Comparison of ENCODE assay signal across 10 mouse cellular contexts in genomic region chr8:93010286-93010685, GRCm38 (mm10). TPM values are rescaled to one million over a fixed set of nuclear protein-coding genes. Genes with fewer than 3 reads are reported as not detected.
DNase-seq lines count a peak whose midpoint lies in the region; ATAC-seq lines count a peak whose summit lies in the region.
"Had no signal": no experiment of that assay in that cellular context is flagged by ENCODE, and none has a peak within 500 bp of the region (broad histone marks: within the 10 kb centered on the region; RNA-seq: fewer than 3 reads in every experiment).

No protein-coding gene starts in this region.

- no peak overlapping the region for H3K4me2 ChIP-seq in forebrain, embryonic 16.5 days (ENCODE audit: low read length)
- no peak overlapping the region for H3K4me2 ChIP-seq in neural tube, embryonic 15.5 days
- H3K4me2 ChIP-seq: heart, embryonic 15.5 days; neural tube, embryonic 12.5 days had no signal

- DNase-seq in forebrain, embryonic 10.5 days (ENCODE audit: extremely low spot score, low spot score) = peak; percentile 27
- peak; percentile 33 for DNase-seq in neural tube, embryonic 10.5 days (ENCODE audit: extremely low spot score, low spot score)
- peak; percentile 45 to 63 for DNase-seq in kidney, postnatal 36 days
- DNase-seq in ovary, adult 18-20 months (ENCODE audit: low spot score) = no peak

- H3K4me1 ChIP-seq in forebrain, embryonic 10.5 days = no peaks in the 10 kb centered on the region
- H3K4me1 ChIP-seq in forebrain, embryonic 16.5 days (replicated peaks; ENCODE audit: control insufficient read depth, insufficient read depth, low read length) = no peaks in the 10 kb centered on the region
- no peaks in the 10 kb centered on the region for H3K4me1 ChIP-seq in neural tube, embryonic 15.5 days
- H3K4me1 ChIP-seq: heart, embryonic 15.5 days; neural tube, embryonic 12.5 days had no signal

- H3K27me3 ChIP-seq in forebrain, embryonic 10.5 days (ENCODE audit: poor library complexity, severe bottlenecking) = no peaks in the 10 kb centered on the region
- H3K27me3 ChIP-seq in forebrain, embryonic 16.5 days (replicated peaks; ENCODE audit: control insufficient read depth, insufficient read depth, low read length) = no peaks in the 10 kb centered on the region
- H3K27me3 ChIP-seq in neural tube, embryonic 15.5 days (replicated peaks) = no peaks in the 10 kb centered on the region
- H3K27me3 ChIP-seq: heart, embryonic 15.5 days; neural tube, embryonic 12.5 days had no signal

- no peaks in the 10 kb centered on the region for H3K9me3 ChIP-seq in forebrain, embryonic 10.5 days
- H3K9me3 ChIP-seq in forebrain, embryonic 16.5 days (ENCODE audit: control insufficient read depth, low read length) = no peaks in the 10 kb centered on the region
- no peaks in the 10 kb centered on the region for H3K9me3 ChIP-seq in neural tube, embryonic 15.5 days (replicated peaks)
- H3K9me3 ChIP-seq: heart, embryonic 15.5 days; neural tube, embryonic 12.5 days had no signal

- no peaks in the 10 kb centered on the region for H3K36me3 ChIP-seq in forebrain, embryonic 10.5 days (replicated peaks)
- H3K36me3 ChIP-seq in forebrain, embryonic 16.5 days (ENCODE audit: control insufficient read depth, insufficient read depth) = no peaks in the 10 kb centered on the region
- no peaks in the 10 kb centered on the region for H3K36me3 ChIP-seq in neural tube, embryonic 15.5 days
- H3K36me3 ChIP-seq: heart, embryonic 15.5 days; neural tube, embryonic 12.5 days had no signal

- WGBS in forebrain, embryonic 10.5 days = 31% methylated on average over 5 of the region's 5 CpGs
- 31% methylated on average over 5 of the region's 5 CpGs for WGBS in forebrain, embryonic 16.5 days
- 32% methylated on average over 5 of the region's 5 CpGs for WGBS in neural tube, embryonic 15.5 days

- no peak overlapping the region for H3K4me3 ChIP-seq in forebrain, embryonic 10.5 days
- H3K4me3 ChIP-seq in forebrain, embryonic 16.5 days (replicated peaks; ENCODE audit: low read length) = no peak overlapping the region
- H3K4me3 ChIP-seq in neural tube, embryonic 15.5 days (replicated peaks) = no peak overlapping the region
- H3K4me3 ChIP-seq: heart, embryonic 15.5 days; neural tube, embryonic 12.5 days had no signal

- H3K27ac ChIP-seq in forebrain, embryonic 10.5 days = no peak overlapping the region
- H3K27ac ChIP-seq in forebrain, embryonic 16.5 days (ENCODE audit: low read length) = no peak overlapping the region
- no peak overlapping the region for H3K27ac ChIP-seq in neural tube, embryonic 15.5 days (replicated peaks)
- H3K27ac ChIP-seq: heart, embryonic 15.5 days; neural tube, embryonic 12.5 days had no signal

- ATAC-seq in forebrain, embryonic 16.5 days = no peak
- ATAC-seq in neural tube, embryonic 15.5 days (ENCODE audit: low FRiP score) = no peak
- ATAC-seq in common myeloid progenitor, adult 5-6 weeks (replicated peaks; ENCODE audit: low read depth, poor library complexity, severe bottlenecking) = peak; percentile 70
- peak; percentile 76 for ATAC-seq in megakaryocyte progenitor cell, adult 5-6 weeks (replicated peaks; ENCODE audit: poor library complexity)

- no peak overlapping the region for H3K9ac ChIP-seq in forebrain, embryonic 16.5 days (replicated peaks; ENCODE audit: low read depth, low read length)
- H3K9ac ChIP-seq in neural tube, embryonic 15.5 days (replicated peaks) = no peak overlapping the region
- H3K9ac ChIP-seq: heart, embryonic 15.5 days; neural tube, embryonic 12.5 days had no signal

RNA-seq across cellular contexts. Expression of gene Ces1a, which starts 37.7 kb away (rescaled TPM):
- polyA plus RNA-seq in forebrain, embryonic 10.5 days (2016; fragmentation: Nextera tagmentation; extraction: Ambion mirVana) = not detected in 2 replicates
- not detected in 2 replicates for polyA plus RNA-seq in forebrain, embryonic 16.5 days (2015; fragmentation: Nextera tagmentation; extraction: Ambion mirVana)
- polyA plus RNA-seq in neural tube, embryonic 15.5 days (2015; fragmentation: Nextera tagmentation; extraction: Ambion mirVana) = 0.09 and 0.14 TPM in 2 replicates
- total RNA-seq in common myeloid progenitor, adult 5-6 weeks (2017) = not detected in 2 replicates
- total RNA-seq in megakaryocyte progenitor cell, adult 5-6 weeks (2015) = not detected in 2 replicates
- total RNA-seq in megakaryocyte progenitor cell, adult 5-6 weeks (2017) = not detected in 2 replicates
- polyA plus RNA-seq: heart, embryonic 15.5 days; neural tube, embryonic 12.5 days had no signal

RNA-seq across cellular contexts. Expression of gene Slc6a2, which starts 50.4 kb away (rescaled TPM):
- 0.02 TPM in 1 of 2 replicates, not detected in the other for polyA plus RNA-seq in forebrain, embryonic 10.5 days (2016; fragmentation: Nextera tagmentation; extraction: Ambion mirVana)
- polyA plus RNA-seq in forebrain, embryonic 16.5 days (2015; fragmentation: Nextera tagmentation; extraction: Ambion mirVana) = not detected in 2 replicates
- 0.09 TPM in 1 of 2 replicates, not detected in the other for polyA plus RNA-seq in neural tube, embryonic 15.5 days (2015; fragmentation: Nextera tagmentation; extraction: Ambion mirVana)
- not detected in 2 replicates for total RNA-seq in common myeloid progenitor, adult 5-6 weeks (2017)
- not detected in 2 replicates for total RNA-seq in megakaryocyte progenitor cell, adult 5-6 weeks (2015)
- total RNA-seq in megakaryocyte progenitor cell, adult 5-6 weeks (2017) = 0.04 TPM in 1 of 2 replicates, not detected in the other

Comparison
In these comparisons a context has a peak if more than half of its experiments do, and no peak if none do; other contexts are left out.
1. ATAC-seq: peak in common myeloid progenitor, adult 5-6 weeks (single experiment) and megakaryocyte progenitor cell, adult 5-6 weeks (single experiment); none in forebrain, embryonic 16.5 days (single experiment) and neural tube, embryonic 15.5 days (single experiment).